Mouse (Mus musculus): Measurements from ENCODE around the gene Ugt2b36.
"Not testable (repeated sequence)": the region's sequence is repeated elsewhere in the genome, so short reads cannot be mapped to it uniquely, and the experiment has no call there.

Gene Ugt2b36

DNA sequence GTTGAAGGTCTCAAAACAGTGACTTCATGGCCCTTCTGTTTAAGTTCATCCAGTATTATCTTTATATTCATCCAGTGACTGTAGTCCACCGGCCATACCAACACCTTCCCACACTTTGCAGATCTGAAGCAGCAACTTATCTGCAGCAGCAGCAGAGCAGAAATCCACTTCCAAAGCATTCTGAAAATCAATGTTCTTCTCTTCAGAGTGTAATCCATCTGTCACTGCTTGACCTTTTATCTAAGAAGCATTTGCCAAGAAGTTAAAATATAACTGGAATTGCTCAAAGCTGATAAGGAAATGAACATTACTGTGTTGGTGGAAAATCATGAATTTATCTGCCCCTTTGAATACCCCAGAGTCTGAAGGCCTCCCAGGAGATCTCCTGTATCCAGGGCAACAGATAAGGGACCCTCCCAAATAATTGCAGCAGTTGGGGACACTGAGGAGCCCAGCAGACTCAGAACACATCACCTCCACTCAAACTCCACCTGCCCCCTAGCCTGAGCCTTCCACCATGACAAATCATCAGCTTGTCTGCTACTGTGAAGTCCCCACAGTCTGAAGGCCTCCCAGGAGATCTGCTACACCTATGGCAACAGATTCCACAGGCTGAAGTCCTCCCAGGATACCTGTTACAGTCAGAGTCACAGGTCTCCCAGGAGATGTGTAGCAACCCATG lies at the start of gene Ugt2b36:
Gene Ugt2b36 (minus strand): TSS at position 210 of the 682 bp plus-strand sequence.
- DNase-seq (ENCODE audit: low spot score) = no peak

DNA sequence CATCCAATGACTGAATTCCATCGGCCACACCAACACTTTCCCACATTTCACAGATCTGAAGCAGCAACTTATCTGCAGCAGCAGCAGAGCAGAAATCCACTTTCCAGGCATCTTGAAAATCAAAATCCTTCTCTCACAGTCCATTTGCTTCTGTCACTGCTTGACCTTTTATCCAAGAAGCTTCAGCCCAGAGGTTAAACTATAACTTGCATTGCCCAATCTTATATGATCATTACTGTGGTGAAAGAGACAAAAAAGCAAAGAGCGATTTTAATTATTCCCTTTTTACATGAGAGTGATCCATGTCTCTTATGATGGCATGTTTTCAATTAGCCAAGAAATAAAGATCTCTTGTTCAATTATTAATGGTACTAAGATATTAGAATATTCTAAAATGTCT lies 47.8 kb upstream of the Ugt2b36 start, which contains the start of gene Ugt2b5:
Gene Ugt2b5 (minus strand): TSS at position 123 of the 400 bp plus-strand sequence.
- DNase-seq (ENCODE audit: low spot score) = not testable (repeated sequence)

DNA sequence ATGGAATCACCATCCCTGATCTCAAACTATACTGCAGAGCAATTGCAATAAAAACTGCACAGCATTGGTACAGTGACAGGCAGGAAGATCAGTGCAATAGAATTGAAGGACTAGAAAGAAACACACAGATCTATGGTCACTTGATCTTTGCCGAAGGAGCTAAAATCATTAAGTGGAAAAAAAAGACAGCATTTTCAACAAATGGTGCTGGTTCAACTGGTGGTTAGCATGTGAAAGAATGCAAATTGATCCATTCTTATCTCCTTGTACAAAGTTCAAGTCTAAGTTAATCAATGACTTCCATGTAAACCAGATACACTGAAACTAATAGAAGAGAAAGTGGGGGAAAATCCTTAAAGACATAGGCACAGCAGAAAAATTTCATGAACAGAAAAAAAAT lies 11.3 kb upstream of the Ugt2b36 start:
- DNase-seq (ENCODE audit: low spot score) = not testable (repeated sequence)

DNA sequence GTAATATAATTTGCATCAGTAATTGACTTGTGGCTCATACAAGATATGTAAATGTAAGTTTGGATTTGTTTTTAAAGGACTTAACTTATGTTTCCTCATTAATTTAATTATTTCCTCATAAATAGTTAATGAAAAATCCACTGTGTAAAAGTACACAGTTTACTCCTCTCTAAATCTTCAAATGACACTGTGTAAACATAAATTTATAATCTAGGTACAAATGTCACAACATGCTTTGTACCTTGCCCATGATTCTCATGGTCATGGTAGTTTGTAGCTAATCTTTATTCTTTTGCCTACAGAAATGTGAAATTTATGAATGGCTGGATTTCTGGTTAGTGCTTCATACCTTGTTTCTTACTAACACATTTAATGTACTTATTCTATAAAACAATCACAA lies 1.2 kb downstream of the Ugt2b36 start:
- DNase-seq (ENCODE audit: low spot score) = no peak

DNA sequence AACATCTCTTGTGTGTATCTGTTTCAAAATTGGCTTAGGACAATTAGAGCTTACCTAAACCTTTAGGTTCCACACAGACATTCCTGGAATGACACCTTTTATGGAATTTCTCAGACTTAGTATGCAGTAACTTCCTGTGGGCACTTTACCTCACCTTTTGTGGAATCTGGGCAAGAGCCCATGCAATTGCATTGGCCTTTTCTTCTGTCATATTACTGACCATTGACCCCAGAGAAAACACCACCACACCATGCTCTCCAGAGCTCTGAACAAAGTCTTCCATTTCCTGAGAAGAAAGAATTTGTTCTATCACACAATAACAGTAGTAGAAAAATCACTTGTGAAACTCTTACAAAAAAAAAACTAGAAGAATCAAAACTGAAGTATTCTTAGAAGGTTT lies 3.1 kb downstream of the Ugt2b36 start:
- no peak for DNase-seq (ENCODE audit: low spot score)

DNA sequence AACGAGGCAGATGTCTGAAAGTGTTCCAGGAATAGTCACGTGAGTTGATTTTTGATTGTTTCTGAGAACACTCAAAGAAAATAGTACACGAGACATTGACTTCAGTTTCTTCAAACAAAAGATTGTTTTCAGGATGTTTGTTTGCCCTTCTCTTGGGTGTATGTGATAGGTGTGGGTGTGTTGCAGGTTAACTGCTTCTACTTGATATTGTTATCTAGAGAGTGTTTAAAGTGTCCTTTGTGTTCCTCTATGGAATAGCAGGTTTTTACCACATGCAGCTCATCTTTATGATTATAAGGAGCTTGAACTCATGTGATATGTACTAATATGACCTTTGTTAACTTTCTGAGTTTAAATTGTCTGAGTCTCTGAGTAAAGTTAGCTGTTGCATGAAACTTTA lies 6.1 kb downstream of the Ugt2b36 start:
- DNase-seq (ENCODE audit: low spot score) = no peak

DNA sequence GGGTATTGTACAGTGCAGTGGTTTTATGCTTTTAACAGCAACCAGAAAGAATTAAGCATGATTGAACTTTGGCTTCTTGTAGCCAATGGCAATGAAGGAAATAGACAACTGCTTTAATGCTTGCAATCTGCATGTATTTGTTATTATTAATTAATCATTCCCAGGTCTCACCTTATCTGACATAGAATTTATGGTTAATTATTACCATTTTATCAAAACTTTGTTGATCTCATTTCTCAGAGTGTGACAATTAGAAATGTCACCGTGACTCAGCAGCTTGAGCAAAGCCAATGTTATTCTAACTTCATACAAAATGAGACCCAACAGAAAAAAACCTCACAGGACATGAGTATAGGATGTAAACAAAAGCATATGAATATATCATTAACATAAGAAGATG lies 61.7 kb downstream of the Ugt2b36 start:
- DNase-seq (ENCODE audit: low spot score) = no peak

DNA sequence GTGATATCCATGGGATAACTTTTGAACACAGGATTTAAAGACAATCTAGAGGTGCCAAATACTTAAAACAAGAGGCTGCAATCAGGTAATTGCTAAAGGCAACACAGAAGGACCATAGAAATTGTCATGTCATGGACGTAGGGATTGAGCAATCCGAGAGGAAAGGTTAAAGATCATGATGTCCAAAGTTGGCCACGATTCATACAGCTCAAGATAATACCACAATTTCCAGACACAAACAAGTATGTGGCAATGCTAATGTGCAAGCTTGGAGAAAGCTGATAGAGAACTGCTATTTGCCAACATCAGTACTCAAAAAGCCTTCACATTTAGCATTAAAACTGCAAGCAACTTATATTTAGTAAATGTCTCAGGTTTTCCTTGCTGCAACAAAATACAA lies 65.0 kb downstream of the Ugt2b36 start:
- no peak for DNase-seq (ENCODE audit: low spot score)
